Mouse (Mus musculus) spleen, postnatal 36 days (tissue): ENCODE results near the gene Timm50.
A peak's percentile ranks its signal among the peaks of the same experiment; 100 is the strongest.

ENCODE experiments used
- DNase-seq, 2 experiments: peaks; one replicate each; pipeline ENCODE4 v3.0.0; 2022; ENCODE audit warnings: low spot score in 2 of 2, mixed read lengths in 1 of 2

Timm50 gene

DNA sequence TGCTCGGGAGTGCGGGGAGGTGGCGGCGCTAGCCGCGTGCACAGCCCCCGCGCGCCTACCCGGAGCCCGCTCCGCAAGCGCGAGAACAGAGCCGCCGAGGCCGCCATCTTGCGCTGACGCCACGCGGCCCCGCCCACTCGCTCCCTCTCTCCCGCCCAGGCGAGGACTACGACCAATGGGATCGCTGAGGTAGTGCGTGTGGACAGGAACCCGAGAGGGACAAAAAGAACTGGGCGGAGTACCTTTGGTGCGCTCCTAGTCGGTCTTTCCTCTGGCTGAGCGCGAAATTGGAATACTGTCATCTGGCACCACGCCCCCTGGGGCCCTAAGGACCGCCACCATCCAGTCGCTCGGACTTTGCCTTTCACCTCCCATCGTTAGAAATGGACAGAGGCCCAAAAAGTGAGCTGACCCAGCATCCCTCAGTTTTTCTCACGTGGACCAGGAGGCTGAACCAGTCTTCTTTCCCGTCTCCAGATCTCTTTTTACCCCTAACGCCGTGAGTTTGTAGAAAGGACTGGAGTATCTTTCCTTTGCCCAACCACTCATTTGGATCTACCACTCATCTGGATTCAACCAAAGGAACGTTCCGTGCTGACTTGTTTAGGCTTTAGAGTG, at the start of gene Timm50:
Timm50 (minus strand) TSS at position 147 of the 618 bp plus-strand sequence.
- DNase-seq = peak; percentile 93 to 95

DNA sequence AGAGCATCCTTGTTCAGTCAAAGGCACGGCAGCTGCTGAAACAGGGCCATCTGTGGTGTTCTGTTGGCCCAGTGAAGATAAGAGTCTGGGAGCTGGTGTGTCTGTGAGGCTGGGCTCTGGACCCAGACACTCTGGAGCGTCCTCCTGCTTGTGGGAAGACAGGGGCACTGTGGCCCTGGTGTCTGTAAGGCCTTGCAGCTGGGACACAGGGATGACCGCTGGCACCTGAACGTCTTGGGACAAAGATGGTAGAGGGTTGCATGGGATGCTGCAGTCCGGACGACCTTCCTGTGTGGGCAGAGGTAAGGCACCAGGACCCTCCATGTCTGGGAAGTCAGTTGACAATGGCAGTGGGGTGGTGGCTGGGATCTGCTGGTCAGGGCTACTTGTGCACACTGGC, 48.4 kb upstream of the Timm50 start:
- DNase-seq = no peak

DNA sequence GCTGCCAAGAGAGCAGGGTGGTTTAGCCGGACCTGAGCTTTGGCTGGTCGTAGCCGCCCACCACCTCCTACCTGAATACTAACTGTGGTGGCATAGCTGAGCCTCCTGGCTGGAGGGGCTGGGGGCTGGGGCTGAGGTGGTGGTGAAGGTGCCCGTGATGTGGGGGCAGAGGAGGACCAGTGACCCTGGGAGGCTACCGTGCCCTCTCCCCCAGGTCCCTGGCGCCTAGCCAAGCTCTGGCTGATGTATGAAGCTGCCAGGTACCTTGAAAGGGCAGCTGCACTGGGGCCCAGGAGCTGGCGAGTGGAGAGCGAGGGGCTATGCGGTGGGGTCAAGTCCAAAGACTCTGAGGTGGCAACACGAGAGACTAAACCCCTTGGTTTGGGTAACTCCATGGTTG, 48.0 kb upstream of the Timm50 start:
- no peak for DNase-seq

DNA sequence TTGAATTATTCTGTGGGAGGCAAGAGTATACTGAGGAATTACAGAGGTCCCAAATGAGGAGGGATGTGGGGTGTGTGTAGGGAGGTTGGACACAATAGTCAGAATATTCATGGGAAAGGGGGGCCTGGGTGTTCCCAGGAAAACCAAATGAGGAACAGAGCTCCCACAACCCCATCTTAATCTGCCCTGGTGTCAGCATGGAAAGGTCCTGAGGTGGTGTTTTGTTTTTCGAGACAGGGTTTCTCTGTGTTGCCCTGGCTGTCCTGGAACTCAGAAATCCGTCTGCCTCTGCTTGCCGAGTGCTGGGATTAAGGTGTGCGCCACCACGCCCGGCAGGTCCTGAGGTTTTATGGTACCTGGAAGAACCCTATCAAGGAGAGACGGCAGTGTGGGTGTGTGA, 46.6 kb upstream of the Timm50 start:
- no peak for DNase-seq

DNA sequence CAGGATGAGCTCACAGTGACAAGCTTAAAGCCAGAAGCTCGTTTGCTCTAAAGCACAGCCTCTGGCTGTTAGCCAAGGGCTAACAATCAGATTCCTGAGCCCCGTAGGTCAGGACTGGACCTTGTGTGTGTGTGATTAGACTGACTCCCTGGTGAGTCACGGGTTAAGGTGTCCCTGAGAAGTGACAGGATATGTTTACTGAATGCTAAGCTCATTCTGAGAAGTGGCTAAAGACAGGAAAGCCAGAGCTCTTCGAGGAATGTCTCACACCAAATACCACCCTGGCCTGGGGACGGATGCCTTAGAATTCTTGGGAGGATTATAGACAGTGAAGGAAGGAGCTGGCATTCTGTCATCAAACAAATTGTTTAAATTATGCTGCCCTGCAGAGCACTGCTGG, 46.1 kb upstream of the Timm50 start:
- no peak for DNase-seq

DNA sequence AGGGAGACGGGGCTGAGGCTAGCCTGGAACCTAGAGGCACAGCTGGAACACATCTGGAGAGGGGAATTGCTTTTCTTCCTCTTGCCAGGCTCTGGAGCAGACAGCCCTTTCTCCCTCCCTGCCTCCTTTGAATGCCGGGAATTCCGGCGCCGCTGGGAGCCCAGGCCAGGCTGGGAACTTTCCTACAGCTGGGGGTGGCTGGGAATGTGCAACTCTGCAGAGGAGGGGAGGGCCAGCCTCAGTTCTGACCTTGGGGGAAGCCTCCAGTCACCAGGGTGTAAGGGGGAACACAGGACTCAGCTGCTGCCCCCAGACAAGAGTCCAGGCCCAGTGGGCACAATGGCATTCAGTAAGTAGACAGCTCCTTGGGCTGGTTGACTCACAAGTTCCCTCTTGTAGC, 45.1 kb upstream of the Timm50 start:
- DNase-seq = no peak

DNA sequence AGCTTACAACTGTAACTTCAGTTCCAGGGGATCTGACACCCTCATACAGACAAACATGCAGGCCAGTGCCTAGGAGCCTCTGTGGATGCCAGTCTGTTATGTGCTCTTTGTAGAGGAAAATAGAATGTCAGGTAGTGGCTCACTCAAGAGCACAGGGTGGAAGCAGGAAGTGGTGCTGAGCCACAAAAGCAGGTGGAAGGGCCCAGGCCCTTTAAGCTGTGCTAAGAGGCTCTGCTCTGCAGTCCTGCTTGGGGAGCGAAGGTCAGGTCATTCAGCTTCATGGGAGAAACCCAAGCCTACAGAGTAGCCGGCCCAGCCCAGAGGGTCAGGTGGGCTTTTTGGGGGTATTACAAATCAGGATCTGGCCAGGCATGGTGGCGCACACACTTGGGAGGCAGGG, 43.3 kb upstream of the Timm50 start:
- DNase-seq = peak; percentile 44 to 63

DNA sequence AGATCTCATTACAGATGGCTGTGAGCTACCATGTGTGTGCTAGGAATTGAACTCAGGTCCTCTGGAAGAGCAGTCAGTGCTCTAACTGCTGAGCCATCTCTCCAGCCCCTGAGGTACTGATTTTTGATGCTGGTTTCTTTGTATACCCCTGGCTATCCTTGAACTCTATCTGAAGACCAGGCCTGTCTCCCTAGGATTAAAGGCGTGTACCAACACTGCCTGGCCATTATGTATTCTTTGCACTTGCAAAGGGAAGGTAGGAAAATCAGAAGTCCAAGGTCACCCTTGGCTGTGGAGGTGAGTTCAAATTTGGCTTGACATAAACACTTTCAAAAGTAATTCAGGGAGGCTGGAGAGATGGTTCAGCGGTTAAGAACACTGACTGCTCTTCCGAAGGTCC, 42.7 kb upstream of the Timm50 start:
- DNase-seq = no peak

DNA sequence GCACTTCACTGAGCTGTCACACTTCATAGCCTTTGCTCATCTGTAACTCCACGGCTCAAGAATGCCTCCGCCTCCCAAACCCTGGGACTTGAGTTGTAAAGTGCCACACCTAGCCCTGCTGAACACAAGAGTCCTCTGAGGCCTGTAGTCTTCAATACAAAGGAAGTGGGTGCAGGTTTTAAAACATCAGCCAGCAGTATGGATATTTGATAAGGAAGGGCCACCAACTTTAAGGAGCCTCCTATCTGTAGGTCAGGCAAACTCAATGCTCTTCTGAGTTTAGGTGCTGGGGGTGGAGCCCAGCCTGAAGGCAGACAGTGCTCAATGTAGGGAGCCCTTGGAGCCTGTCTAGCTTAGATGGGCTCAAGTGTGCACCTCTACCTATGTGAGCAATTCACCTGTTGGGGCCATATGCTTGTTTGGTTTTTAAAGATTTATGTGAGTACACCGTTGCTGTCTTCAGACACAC, 42.3 kb upstream of the Timm50 start:
- no peak for DNase-seq

DNA sequence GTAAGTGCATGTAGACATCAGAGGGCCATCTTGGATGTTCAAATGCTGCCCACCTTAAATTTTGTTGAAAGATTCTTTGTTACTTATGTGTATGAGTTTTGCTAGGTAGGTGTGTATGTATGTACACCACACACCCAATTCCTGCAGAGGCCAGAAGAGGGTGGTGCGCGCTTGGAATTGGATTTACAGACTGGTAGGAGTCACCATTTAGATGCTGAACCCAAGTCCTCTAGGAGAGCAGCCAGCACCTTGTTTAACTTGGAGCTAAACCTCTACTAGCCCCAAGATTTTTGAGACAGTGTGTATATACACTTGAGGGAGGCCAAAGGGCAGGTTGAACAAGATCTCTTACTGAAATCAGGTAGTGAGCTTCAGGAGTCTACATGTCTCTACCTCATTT, 41.4 kb upstream of the Timm50 start:
- no peak for DNase-seq

DNA sequence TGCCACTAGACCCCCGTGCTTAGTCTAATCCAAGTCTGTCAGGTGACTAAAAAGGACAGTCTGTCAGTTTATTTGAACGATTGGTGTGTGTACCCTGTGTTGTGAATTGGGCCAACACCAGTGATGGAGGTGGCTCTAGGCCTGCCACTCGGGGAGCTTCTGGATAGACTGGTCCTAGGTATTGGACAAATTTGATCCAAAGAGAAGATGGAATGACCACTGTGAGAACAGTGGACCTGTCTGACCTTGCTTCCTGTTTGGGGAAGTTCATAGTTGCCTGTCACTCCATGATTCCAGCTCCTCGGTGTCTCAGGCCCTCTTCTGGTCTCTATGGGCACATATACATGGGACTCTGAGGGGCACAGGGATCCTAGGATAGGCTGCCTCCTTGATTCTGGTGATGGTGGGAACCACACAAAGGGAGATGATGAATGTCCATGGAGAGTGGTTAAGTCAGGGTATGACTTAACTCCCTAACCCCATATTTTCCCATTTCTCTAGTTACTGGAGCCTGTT, 39.9 kb upstream of the Timm50 start:
- DNase-seq = no peak

DNA sequence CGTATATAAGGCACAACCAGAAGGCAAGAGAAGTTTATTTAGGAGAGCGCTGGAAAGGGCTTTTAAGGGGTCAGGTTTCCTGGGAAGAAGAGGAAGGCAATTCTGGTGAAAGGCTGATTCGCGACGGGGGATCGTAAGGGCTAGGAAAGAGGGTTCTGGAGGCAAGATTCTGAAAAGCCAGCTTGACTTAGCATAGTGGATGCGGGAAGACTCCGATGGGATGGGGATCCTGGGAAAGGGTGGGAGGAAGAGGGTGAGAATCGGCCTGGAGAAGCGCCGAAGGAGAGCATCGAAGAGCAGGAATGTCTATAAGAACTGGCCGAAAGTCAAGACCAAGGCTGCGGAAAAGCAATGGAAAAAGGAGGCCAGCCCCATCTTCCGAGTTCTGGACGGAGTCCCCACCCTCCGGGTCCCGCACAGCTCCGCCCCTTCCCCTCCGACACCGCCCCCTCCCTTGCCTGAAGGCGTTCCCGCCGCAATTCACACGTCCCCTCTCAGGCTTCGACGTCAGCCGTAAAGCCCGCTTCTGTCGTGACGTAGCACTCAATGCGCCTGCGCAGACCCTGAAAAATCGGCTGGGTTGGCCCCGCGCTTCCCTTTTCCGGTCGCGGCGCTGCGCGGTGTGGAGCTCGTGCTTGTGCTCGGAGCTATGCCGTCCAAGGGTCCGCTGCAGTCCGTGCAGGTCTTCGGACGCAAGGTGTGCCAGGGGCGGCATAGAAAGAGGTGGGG, 38.4 kb upstream of the Timm50 start, which contains the start of gene Rps16:
Rps16 (plus strand) TSS at position 498 of the 729 bp plus-strand sequence.
- DNase-seq = peak; percentile 97 to 98

DNA sequence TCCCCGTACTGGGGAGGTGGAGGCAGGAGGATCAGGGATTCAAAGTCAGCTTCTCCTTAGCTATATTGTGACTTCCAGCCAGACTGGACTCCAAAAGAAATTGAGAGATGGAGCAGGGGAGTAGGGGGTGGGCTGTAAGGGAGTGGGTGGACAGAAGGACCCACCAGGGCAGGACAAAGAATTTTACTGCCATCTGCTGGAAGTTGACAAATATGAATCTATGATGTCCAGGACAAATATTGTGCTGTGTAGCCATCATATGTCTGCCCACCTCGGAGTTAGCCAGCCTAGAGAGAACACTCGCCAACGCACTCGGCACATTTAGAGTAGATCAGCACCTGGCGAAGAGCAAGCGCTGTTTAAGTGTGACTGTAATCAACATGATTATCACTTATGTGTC, 36.7 kb upstream of the Timm50 start:
- DNase-seq = no peak

DNA sequence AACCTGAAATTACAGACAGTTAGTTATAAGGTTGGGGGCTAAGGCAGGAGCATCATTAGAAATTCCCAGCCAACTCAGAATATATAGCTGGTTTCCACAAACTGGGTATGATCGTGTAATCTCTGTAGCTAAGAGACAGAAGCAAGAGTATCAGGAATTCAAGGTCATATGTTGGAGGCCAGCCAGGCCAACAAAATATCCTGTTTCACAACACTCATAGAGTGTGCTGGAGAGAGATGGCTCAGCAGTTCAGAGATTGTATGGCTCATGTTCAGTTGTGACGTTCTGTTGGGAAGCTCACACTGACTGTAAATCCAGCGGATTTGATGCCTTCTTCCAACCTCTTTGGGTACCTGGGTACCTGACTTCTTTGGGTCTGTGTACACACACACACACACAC, 35.9 kb upstream of the Timm50 start:
- DNase-seq = no peak

DNA sequence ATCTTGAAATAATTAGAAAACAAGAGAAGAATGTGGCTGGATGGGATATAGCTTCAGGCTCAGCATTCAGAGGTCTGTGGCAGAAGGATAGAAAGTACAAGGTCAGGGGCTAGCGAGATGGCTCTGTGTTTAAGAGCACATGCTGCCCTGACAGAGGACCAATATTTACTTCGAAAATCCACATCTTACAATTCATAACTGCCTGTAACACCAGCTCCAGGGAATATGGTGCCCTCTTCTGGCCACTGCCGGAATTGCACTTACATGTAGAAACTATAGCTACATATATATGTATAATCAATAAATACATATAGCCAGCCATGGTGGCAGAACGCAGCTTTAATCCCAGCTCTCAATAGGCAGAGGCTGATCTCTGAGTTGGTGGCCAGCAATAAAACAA, 32.8 kb upstream of the Timm50 start:
- peak; percentile 33 to 58 for DNase-seq

DNA sequence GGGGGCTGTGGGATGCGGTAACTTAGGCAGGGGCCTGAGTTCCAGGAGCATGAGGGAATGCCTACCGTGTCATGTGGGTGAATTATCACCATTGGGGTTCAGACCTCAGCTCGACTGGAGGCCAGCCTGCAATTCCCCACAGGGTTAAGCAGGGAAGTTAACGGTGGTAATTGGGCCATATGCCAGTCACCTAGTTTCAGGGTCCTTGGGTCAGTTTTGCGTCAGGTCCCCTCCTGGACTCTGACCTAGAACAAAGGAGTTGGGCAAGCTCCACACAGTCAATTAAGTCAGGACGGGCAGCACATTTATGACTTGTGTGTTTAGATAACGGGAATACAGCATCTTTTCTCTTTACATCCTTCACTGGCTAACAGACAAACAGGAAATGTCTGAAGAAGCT, 29.5 kb upstream of the Timm50 start:
- DNase-seq = no peak

DNA sequence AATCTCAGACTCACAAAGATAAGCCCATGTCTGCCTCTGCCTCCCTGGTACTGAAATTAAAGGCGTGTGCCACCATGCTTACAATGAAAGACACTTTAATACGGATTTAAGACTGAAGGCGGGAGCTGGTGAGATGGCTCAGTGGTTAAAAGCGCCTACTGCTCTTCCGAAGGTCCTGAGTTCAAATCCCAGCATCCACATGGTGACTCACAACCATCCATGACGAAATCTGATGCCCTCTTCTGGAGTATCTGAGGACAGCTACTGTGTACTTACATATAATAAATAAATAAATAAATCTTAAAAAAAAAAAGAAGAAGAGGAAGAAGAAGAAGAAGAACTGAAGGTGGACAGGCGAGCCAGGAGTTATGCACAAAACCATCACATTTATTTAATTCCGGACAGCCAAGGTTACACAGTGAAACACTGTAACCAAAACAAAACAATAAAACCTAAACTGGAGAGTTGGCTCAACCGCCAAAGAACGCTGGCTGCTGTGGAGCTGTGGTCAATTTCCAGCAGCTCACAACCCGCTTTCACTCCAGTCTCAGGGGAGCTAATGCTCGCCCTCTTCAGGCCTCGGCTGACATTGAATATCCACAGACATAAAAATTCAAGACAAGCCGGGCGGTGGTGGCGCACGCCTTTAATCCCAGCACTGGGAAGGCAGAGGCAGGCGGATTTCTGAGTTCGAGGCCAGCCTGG, 27.5 kb upstream of the Timm50 start:
- DNase-seq = peak; percentile 57 to 70

DNA sequence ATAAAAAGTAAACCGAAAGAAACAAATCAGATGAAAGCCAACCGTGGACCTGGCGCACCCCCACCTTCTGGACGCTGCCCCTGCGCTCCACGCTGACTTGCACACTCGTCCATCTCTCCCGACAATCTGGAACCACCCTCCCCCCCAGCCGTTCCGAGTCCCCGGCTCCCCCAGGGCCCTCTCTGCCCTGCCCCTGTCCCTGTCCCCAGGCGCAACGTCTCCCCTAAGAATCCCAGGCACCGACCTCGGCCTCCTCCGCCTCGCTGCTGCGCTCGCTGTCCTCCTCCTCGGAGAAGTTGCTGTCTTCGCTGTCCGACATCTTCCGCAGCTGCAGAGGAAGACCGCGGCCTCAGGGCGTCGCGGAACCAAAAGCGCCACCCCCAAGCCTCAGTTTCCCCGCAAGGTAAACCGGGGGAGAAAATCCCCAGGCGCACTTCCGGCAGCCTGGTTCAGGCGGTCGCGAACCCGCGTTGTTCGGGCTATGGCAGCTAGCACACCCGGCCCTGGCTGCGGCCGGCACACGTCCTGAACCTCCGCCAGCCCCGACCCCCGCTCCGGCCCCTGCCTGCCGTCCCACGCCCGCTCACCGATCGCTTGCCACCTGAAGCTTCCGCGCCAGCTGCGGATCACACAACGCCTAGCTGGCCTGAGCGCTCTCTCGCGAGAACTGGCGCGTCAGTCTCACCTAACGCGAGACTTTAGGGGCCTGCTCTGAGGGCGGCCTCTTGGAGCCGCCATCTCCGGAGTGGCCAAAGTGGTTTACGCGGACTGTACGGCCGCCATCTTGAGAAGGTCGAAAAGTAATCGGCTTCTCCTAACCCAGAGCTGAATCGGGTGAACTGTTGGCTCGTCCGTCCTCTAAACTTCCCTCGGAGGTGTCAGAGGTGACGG, 26.5 kb upstream of the Timm50 start, which contains the start of gene Supt5:
Supt5 (minus strand) TSS at position 639 of the 891 bp plus-strand sequence.
- peak; percentile 98 to 99 for DNase-seq

DNA sequence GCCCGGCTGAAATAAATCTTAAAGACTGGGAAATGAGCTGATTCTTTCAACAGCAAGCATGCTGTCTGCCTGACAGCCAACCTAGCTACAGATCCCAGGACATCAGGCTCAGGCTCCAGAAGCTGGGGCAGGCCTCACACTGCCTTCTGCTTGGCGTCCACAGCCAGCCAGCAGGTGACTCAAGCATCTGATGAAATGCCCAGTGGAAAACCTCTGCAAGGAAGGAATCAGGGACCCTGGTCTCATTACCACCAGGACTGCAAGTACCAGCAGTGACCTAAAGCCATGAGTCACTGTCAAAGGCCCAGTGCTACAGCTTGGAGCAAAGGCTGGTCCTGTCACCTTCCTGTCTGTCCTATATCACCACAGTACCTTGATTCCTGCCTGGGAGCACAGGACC, 23.6 kb upstream of the Timm50 start:
- no peak for DNase-seq

DNA sequence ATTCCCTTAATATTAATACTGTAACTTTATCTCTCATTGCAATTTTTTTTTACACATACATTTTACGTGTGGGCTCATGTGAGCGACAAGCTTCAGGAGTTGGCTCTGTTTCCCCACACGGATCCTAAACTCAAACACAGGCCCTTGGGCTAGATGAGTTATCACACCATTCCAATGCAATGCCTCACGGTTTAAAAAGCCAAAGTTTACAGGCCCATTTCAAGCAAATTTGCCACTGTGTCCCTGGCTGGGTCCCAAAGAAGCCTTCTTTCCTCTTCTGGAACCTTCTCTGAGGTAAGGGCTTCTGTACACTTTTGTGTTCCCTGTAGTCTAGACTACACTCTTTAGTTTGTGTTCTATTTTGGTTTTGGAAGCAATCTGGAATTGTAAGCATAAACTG, 22.7 kb upstream of the Timm50 start:
- DNase-seq = no peak

DNA sequence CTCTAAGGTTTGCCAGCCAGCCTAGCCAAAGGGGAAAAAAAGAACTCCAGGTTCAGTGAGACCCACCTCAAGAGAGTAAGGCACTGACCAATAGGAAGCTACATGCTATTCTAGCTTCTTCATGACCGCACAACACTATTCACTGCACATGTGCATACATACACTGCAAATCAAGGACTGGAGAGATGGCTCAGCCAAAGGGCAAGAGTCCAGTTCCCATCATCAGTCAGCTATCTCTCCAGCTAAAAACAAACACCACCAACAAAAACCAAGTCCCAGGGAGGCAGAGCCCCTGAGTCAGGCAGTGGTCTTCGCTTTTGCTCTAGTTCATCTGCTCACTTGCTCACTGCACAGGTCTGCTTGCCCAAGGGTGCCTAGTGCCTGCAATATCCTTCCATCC, 16.4 kb upstream of the Timm50 start:
- DNase-seq = no peak
